Mouse (Mus musculus): ENCODE measurements around the gene Cep170.

- no peak for TF ChIP-seq CTCF (IDR thresholded peaks at IDR 0.05; ENCODE audit: low read depth, low read length)
- TF ChIP-seq GATA2 (IDR thresholded peaks at IDR 0.05; ENCODE audit: borderline replicate concordance, low read depth, low read length) = no peak
Measured at GRCm38 (mm10) chr1:176845082-176845977, 31.5 kb upstream of the Cep170 start.
